In genomic region chr17:30268456-30268855, GRCm38 (mm10) we compare ENCODE assay signal across 12 mouse cellular contexts.
"Had no signal": no experiment of that assay in that cellular context is flagged by ENCODE, and none has a peak within 500 bp of the region (broad histone marks: within the 10 kb centered on the region; RNA-seq: fewer than 3 reads in every experiment).

No protein-coding gene starts in this region.

- DNase-seq: kidney, postnatal 14 days; left cerebral cortex, postnatal 4 days; lung, adult 18-20 months; right cerebral cortex, adult 18-20 months; right cerebral cortex, postnatal 25 days; thymus, postnatal 14 days had no signal

- H3K27ac ChIP-seq: limb, embryonic 13.5 days; liver, embryonic 14.5 days; midbrain, embryonic 12.5 days; neural tube, embryonic 15.5 days; stomach, postnatal 0 days had no signal

- H3K9ac ChIP-seq: limb, embryonic 13.5 days; liver, embryonic 14.5 days; midbrain, embryonic 12.5 days; neural tube, embryonic 15.5 days had no signal

- H3K4me3 ChIP-seq: limb, embryonic 13.5 days; midbrain, embryonic 12.5 days; myocyte; neural tube, embryonic 15.5 days had no signal

- H3K27me3 ChIP-seq: limb, embryonic 13.5 days; midbrain, embryonic 12.5 days; neural tube, embryonic 15.5 days had no signal

- H3K9me3 ChIP-seq: limb, embryonic 13.5 days; midbrain, embryonic 12.5 days; neural tube, embryonic 15.5 days had no signal

- H3K4me2 ChIP-seq: limb, embryonic 13.5 days; midbrain, embryonic 12.5 days; neural tube, embryonic 15.5 days had no signal
